Mouse (Mus musculus): ENCODE results near the gene 1600014C23Rik.

GRCm38 (mm10) chr17:45711525-45711924, 22.1 kb downstream of the 1600014C23Rik start:
- TF ChIP-seq POLR2A (IDR thresholded peaks at IDR 0.05; ENCODE audit: borderline replicate concordance, insufficient read depth, low read length): no peak
- TF ChIP-seq CTCF (IDR thresholded peaks at IDR 0.05; ENCODE audit: borderline replicate concordance, insufficient read depth, low read depth, low read length): no peak

All from cerebellum, adult 2 months (tissue).